Mouse (Mus musculus): ENCODE results near the gene Gm10382.

Gm10382 gene

DNA sequence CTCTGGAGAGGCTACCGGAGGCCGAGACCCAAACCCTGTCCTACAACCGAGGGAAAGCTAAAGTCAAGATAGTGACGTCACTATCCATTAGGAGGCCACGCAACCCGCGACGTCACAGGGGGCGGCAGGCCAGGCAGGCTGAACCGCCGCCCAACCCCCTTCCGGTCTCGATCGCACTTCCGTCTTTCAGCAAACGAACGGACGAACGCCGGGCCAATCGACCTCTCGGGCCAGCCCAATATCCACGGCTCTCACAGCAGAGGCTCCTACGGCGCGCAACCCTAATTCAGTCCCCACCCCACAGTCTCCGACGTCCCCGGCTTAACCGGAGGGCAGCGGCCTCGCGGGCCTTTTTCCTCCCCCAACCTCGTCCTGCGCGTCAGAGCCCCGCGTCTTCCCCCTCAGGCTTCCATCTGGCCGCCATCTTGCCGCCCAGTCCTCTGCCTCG is at the start of gene Gm10382:
TSS of gene Gm10382 (plus strand) at position 192 of the 448 bp plus-strand sequence.
- in situ Hi-C loops (cut with MboI, MseI): no loop called here

DNA sequence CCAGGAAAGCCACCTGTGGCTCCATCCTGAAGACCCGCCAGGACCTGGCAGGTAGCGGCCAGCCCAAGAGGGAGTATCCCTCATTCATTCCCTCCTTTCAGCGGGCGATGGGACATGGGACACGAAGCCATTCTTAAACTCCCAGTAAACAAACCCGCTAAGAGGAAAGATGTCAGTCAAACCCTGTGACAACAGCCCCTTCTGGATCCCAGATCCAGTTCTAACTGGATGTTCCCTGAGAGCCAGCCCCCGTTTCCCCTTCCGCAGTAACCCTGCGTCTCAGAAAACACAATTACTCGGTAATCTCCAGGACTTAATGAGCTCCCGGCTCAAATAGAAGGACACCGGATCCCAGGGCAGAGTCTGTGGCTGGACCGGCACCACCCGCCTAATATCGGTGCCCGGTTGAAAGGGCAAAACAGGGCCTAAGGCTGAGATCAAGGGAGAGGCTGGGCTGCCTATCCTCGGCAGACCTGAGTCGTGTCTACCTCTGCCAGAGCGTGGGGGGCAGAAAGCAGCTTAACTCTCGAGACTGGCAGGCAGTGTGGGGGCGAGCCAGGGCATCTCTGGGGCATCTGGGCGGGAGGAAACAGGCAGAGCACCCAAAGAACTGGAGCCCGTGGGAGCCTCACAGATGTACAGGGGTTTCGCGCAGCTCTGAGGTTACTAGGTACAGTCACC is 49.1 kb upstream of the Gm10382 start:
- in situ Hi-C loops (cut with MboI, MseI): loop anchor here (10.0 kb wide), 3 partner anchors 65 to 1385 kb away; no protein-coding TSS in a partner anchor

DNA sequence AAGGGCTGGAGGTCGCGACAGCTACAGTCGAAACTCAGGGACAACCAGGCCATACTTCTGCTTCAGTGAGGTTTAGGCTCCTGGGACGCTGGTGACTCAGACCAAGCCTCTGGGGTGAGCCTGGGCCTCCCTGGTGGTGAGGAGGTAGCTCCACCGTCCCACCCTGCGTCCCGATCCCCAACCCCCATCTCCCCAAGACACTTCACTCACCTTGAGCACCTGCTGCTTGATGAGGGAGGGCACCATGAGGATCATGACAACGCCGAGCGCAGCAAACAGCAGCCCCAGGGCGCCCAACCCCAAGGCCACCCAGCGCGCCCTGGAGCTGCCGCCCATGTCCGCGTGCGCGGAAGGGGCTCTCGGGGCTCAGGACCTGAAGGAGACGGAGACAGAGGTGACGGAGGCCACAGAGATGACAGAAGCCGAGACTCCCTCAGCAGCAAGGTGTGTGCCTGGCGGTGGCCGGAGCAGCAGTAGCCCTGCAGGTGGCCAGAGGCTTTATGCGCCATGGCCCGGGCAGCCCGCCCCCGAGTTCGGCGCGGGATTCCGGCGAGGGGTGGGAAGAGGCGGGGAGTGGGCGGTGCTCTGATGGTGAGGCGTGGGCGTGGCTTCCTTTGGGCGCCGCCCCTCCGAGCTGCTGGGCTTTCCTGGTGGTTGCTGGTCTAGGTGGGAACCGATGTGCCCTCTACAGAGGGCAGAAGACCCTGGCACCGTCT is 48.4 kb upstream of the Gm10382 start, which contains the start of gene Scarb1:
TSS of gene Scarb1 (minus strand) at position 548 of the 716 bp plus-strand sequence.
- in situ Hi-C loops (cut with MboI, MseI): loop anchor here (10.0 kb wide), 2 partner anchors 706 to 1386 kb away; no protein-coding TSS in a partner anchor

DNA sequence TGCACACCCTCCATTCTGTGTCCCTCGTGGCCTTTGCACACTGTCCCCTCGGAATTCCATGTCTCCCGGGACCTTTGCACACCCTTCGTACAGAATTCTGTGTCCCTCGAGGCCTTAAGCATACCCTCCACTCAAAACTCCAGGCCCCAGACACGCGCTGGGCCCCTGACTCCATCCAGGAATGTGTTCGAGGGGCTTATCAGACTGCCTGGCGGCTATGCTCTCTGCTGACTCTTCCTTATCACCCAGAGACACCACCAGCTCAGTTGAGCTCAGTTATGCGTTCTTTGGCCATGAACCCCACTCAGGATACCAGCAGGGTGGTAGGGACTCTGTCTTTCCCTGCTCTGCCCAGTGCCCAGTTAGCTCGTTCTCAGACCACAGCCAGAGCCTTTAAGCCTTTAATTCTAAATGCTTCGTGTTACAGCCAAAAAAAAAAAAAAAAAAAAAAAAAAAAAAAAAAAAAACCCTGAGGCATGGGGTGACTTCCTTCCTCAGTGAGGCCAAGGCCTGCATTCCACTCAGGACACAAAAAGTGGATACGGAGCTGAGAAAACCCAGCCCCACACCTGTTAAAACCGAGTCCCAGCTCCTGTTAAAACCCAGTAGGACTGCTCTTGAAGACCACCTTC is 47.5 kb upstream of the Gm10382 start:
- in situ Hi-C loops (cut with MboI, MseI): loop anchor here (10.0 kb wide), 2 partner anchors 707 to 1387 kb away; no protein-coding TSS in a partner anchor

DNA sequence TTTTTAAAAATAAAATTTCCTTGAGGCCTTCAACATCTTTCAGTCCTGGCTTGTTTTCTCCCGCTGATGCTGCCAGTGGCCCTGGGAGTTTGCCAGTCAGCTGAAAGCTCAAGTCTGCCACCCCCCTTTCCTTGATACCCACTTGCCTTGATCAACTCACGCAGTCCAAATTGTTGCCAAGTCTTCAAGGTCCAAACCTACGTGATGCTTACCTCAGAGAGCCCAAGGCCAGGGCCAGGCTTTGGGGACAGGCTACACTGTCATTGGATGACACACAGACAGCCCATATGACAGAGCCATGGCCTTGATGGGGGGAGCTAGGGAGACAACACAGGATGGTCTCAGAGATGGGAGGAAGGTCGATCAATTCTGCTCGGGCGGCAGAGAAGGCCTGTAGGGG is 44.8 kb upstream of the Gm10382 start:
- in situ Hi-C loops (cut with MboI, MseI): loop anchor here (10.0 kb wide), 2 partner anchors 709 to 1389 kb away; no protein-coding TSS in a partner anchor

DNA sequence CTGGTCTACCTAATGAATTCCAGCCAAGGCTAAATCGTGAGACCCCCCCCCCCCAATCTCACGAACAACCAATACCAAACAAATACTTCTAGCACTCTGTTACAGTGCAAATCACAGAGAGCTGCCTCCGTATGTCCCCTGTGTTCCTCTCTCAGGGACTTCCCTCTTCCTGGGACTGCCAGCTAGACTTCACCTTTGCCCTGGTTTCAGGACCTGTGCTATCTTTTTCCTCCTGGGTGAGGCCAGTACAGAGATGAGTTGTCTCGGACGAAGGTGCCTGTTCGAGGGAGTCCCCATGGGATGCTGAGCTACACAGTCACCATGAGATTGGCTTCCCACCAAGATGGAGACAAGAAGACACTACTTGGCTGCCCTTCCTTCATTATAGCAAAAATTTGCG is 41.1 kb upstream of the Gm10382 start:
- in situ Hi-C loops (cut with MboI, MseI): loop anchor here (10.0 kb wide), 2 partner anchors 713 to 1393 kb away; no protein-coding TSS in a partner anchor

DNA sequence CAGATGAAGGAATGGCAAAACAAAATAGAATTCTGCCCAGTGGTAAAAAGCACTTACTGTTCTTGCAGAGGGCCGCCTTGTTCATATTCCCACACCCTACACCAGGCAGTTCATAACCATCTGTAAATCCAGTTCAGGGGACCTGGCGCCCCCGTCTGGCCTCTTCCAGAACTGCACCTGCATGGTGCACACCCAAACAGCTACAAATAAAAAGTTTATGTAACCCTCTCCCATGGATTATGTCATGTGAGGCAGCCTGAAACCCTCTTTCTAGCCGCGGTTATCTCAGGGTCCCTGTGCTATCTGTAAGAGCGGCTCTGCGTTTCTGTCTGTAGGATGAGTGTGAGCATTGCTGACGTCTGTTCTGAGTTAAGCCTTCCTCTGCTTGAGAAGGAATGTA is 40.6 kb upstream of the Gm10382 start:
- in situ Hi-C loops (cut with MboI, MseI): loop anchor here (10.0 kb wide), 2 partner anchors 714 to 1394 kb away; no protein-coding TSS in a partner anchor

DNA sequence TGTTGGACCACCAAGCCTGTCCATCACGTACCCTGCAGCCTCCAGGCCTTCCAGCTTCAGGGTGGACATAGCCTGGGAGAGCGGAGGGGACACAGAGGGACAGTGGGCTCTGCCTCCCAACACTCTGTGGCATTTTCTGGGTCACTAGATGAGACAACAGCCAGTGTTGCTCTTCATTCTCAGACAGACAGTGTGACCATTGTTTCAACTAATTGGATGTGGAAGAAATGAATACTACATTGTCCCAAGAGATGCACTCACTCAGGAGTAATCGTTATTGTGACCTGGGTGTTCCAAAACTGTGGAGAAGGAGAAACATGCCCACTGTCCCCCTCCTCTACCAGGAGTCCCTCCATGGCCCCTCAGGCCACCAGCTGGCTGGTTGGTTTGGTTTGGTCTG is 39.7 kb upstream of the Gm10382 start:
- in situ Hi-C loops (cut with MboI, MseI): loop anchor here (10.0 kb wide), 2 partner anchors 715 to 1395 kb away; no protein-coding TSS in a partner anchor

DNA sequence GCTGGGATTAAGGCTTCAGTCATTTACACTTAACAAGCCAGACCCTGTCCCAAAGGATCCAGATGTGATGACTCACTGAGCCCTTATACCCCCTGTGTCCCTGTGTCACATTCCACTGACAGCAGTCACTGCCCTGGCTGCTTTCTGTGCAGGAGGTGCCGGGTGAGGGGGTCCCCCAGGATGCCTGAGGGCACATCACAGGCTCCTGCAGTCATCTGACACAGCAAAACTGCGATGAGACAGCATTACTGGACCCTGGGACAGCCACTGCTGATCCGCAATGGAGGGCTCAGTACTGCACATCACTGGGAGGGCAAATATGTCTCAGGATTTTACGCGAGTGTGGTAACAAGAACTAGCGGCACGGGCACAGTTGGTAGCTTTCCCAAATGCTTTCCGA is 38.1 kb upstream of the Gm10382 start:
- in situ Hi-C loops (cut with MboI, MseI): no loop called here

DNA sequence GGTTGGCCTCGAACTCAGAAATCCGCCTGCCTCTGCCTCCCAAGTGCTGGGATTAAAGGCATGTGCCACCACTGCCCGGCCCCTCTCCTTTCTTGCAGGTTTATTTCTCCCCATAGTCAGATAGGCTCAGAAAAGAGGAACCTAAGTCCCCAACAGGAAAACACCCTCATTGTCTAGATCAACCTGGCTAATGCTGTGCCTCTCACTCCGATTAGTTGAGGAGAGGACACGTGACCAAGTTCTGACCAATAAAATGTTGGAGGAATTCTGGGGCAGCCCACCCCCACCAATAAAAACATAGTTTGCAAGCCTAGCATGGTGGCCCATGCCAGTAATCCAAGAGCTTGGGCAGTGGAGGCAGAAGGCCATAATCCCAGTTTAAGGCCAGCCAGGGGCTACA is 37.2 kb upstream of the Gm10382 start:
- in situ Hi-C loops (cut with MboI, MseI): no loop called here

DNA sequence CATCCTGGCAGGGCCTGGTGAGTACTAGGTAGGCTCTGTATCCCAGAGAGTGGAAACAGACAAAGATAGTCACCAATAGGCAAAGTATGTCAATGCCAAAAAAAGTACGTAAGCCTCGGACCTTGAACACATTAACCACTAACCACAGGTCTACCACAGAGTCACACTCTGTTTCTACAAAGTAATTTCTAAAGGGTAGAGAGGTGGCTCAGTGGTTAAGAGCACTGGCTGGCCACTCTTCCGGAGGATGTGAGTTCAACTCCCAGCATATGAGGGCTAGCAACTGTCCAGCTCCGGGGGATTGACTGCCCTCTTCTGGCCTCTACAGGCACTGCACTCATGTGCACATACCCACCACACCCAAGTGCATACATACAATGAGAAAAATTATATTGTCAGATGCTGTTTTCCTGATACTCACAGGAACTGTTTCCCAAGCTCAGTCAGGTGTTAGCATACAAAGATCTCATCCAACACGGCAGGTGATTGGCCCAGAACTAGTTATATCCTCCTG is 36.3 kb upstream of the Gm10382 start:
- in situ Hi-C loops (cut with MboI, MseI): no loop called here

DNA sequence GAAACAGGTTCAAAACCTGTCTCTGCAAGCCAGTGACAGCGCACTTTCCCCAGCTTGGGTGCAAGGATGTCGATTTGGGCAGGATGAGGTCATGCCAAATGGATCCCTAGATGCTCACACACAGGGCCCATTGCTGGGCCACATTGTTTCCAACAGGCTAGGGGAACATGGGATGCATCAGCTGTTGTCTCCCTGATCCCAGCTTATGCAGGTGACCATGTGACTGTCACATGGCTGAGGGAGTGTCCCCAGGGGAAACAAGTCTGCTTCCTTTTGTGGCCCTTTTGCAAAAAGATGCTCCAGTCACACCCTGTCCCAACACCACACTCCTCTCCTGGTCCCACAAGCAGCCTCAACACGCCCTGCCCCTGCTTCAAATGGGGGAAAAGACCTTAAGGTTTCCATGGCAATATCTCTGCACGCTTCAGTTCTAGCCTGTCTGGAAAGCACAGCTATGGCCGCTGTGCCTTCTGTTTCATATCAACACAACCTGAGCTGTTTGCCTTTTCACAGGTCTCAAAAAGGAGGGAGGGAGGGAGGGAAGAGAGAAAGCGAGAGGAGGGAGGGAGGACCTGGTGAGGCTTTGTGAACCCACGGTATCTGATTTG is 34.1 kb upstream of the Gm10382 start:
- in situ Hi-C loops (cut with MboI, MseI): no loop called here

DNA sequence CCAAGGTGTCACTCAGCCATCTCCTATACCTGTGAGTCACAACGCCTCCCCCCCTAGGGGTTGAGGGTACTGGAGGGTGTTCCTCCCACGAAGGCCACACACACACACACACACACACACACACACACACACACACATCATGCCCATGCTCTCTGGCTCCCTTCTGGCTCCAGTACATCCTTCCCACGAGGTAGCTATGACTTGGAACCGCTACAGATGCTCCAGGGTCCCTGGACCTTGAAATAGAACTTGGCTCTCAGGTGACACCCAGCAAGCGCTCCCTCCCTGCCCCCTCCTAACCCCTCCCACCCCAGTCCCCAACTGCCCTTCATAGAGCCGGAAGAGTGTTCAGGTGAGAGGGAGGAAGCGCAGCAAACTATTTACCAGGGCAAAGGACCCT is 33.5 kb upstream of the Gm10382 start:
- in situ Hi-C loops (cut with MboI, MseI): no loop called here

DNA sequence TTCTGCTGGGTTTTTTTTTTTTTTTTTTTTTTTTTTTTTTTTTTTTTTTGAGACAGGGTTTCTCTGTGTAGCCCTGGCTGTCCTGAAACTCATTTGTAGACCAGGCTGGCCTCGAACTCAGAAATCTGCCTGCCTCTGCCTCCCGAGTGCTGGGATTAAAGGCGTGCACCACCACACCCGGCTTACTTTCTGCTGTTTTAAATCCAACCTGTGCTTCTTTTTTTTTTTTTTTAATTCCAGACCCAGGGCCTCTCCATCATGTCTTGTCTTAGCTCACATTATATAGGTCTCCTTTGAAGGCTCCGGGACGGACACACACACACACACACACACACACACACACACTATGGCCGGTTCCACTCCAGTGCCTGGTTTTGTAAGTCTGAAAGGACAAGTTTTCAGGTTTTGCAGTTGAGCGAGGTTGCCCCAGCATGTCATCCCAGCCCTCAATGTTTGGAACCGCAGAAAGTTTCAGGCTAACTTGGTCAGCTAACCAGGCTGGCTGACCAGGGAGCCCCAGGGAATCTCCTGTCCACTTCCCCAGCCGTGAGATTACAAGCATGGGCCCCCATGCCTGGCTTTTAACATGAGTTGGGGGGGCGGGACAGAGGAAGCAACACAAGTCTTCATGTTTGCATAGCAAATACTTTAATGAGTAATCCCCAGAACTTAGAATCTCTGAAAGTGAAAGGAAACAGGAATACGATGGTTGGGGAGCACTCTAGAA is 31.4 kb upstream of the Gm10382 start:
- in situ Hi-C loops (cut with MboI, MseI): no loop called here

DNA sequence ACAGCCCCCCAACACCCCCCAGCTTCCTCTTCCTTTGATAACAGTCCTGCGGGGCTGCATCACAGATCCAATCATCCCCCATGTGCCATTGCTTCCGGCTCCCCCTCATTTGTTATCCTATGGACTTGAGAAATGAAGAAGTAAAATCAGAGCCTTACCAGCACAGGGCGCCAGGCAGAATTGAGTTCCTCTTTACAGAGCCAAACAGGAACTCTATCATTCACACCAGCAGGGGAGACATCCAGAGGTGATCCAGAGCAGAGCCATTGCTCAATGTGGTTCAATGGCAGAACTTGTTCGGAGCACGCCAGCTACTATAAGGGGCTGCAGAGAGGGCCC is 30.9 kb upstream of the Gm10382 start:
- in situ Hi-C loops (cut with MboI, MseI): no loop called here

DNA sequence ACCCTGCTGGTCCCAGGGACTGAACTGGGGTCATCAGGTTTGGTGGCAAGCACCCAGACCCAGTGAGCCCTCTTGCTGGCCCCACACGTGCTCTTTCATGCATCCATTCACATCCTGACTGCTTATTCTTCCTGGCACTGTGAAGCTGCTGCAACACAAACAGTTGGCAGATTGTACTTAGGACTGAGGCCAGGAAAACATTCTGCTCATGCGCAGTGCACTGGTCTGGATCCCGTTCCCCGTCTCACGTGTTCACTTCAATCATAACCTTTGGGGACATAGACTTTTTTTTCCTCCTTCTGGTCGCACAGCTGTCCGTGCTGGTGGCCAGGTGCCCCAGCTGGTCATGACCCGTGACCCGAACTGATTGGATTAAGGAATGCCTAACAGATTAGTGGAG is 28.6 kb upstream of the Gm10382 start:
- in situ Hi-C loops (cut with MboI, MseI): no loop called here

DNA sequence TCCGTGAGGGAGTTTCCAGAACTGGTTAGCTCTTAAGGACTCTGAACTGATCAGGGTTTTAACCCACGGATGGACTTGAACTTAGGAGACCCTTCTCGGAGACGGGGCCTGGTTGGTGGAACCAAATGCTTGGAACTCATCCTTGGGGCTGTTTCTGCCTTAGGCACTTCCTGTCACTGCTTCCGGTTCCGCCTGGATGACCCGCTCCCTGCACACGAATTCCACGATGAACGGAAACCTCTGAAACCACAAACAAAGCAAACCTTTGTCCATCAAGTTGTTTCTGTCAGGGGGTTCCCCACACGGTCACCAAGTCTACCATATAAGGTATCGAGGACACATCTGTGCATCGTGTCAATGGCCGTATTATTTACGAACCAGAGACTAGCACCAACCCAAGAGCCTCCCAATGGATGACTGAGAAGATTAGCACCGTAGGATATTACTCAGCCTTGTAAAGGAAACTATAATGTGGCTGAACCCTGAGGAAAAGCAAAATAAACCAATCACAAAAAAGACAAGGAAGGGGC is 28.1 kb upstream of the Gm10382 start:
- in situ Hi-C loops (cut with MboI, MseI): no loop called here

DNA sequence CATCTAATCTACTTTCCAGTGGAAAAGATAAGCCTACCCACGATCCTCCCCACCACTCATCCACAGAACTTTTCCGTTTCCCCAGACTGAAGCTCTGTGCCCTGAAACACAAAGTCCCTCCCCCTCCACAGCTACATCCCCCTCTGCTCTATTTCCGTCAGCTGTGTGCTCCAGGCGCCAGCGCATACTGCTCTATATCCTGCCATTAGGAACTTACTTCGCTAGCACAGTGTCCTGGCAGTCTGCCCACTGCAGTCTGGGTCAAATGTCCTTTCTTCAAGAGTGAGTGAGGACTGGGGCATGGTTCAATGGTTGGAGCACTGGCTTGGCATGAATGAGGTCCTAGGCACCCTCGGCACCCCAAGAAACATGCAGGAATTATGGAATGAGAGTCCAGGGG is 25.2 kb upstream of the Gm10382 start:
- in situ Hi-C loops (cut with MboI, MseI): no loop called here

DNA sequence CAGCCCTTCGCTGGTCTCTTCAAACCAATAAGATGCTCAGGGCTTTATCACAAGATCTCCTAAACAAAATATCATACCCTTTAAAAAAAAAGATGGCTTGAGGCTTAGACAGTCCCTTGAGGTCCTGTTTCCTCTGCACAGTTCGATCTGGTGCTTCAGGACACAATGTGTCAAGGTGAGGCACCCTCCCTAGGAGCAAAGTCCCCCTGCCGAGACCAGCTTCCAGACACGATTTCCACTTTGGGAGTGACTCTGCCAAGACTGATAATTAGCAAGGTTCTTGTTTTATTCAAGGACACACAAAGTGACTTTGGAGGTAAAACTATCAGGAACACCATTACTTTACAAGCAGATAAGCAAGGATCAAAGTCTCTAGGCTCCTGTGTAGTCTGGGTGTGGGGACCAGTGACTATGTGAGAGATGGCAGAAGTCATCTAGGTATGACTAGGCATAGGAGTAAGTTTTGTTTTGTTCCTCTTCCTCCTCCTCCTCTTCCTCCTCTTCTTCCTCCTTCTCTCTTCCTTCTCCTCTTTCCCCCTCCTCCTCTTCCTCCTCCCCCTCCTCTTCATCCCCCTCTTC is 24.2 kb upstream of the Gm10382 start:
- in situ Hi-C loops (cut with MboI, MseI): no loop called here

DNA sequence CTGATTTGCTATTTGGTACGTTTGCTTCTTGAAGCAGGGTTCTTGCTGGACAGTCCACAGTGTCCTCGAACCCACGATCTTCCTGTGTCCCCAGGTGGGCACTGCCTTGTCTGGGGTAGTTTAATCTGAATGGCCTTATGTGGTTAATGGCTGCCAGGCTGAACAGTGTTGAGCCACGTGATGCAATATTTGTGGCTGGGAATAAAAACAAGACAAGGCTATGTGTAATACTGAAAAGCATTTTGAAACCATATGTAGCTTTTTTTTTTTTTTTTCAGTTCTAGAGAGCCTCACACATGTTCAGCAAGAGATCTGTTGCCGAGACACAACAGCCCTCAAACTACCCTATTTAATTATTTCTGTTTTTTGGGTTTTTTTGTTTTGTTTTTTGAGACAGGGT is 21.0 kb upstream of the Gm10382 start:
- in situ Hi-C loops (cut with MboI, MseI): no loop called here
